Mouse (Mus musculus) urinary bladder, postnatal 36 days (tissue): Measurements from ENCODE around the gene Cytl1.

Experiments
- DNase-seq, 2 experiments: peaks; one replicate each; pipeline ENCODE4 v3.0.0; 2022; ENCODE audit warnings: low spot score in 2 of 2, mixed read lengths in 1 of 2

The Cytl1 gene

GRCm38 (mm10) chr5:37769031-37769430 is 33.7 kb downstream of the Cytl1 start:
- DNase-seq, result no peak

DNA sequence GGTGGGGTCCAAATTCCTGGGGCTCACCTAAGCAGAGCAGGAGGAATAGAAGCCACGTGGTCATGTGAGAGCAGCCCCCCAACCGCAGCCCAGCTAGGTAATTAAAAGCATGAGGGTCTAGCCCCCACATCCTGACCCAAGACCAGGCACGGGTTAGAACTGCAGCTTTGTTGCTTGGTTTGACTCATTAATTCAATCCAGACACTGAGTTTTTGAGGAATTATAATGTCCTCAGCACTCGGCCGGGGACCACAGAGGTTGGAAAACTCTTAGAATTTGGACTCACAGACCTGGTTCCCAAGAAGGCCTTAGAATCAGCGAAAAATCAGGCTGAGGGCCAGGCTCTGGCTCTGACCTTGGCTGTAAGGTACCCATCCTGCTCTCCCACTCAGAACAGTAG is 35.6 kb downstream of the Cytl1 start:
- no peak for DNase-seq

- DNase-seq, result no peak
Observed at GRCm38 (mm10) chr5:37774011-37774410, 38.7 kb downstream of the Cytl1 start.

DNA sequence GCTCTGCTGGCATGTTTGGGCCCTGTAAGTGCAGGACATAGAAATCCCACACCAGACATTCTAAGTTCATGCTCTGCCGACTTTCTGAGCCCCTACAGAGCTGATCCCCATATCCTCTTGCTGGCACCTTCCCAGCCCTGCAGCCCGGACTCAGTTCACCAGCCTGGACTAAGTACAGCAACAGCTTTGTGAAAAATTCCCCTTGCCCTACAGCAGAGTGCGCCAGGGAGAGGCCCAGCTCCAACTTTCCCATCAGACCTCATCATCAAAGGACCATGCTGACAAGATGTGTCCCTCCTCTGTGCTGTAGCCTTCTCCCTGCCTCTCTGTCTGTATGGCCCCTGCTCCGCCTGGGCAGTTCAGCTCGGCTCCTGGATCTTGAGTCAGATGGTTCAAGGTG is 40.4 kb downstream of the Cytl1 start:
- no peak for DNase-seq

- no peak for DNase-seq
Observed at GRCm38 (mm10) chr5:37783306-37783705, 48.0 kb downstream of the Cytl1 start.

DNA sequence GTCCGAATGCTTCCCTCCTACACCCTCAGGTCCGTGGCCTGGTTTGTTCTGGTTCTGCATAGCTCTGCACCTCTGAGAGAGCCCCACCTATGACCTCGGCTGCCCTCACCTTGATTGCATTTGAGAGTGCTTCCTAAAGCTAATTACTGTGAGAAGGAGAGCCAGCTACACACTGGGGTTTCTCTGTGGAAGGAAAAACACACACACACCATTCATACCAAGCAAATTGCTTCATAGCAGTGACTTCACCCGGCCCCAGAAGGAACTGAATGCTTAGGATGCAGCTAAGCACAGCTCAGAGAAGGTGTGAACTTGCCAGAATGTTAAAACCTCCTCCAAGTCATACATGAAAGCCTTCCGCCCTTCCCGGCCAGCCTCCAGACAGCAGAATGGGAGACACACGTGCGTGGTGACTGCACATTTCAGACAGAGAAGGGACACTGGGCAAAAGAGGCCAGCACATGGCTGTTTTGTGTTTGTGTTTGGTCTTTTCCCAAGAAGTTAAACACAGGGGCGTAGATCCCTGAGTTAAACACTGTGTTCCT is 49.6 kb downstream of the Cytl1 start:
- no peak for DNase-seq
